Mouse (Mus musculus): ENCODE measurements around the gene Col24a1.

GRCm38 (mm10) chr3:145595354-145595753 is 303.1 kb downstream of the Col24a1 start:
- TF ChIP-seq CTCF (IDR thresholded peaks at IDR 0.05; ENCODE audit: extremely low read depth, insufficient read depth, insufficient read length, insufficient replicate concordance): no peak
- TF ChIP-seq POLR2A (IDR thresholded peaks at IDR 0.05; ENCODE audit: low read depth, low read length): no peak

Data from spleen, adult 2 months (tissue).